Mouse (Mus musculus) embryonic facial prominence, embryonic 12.5 days (tissue): ENCODE data around the gene Zfp53. TPM values are rescaled to one million over a fixed set of nuclear protein-coding genes. Genes with fewer than 3 reads are reported as not detected.
A peak's percentile ranks its signal among the peaks of the same experiment; 100 is the strongest.

Experiments used
- ATAC-seq: fragments of 200-750 bp; cut with Nextera tagmentation; 2 replicates; pipeline ENCODE4 v1.8.0; 2017; ENCODE audit not compliant: insufficient number of reproducible peaks, insufficient read depth, low FRiP score, low TSS enrichment
- H3K27ac ChIP-seq: fragments of 300-500 bp; sonication (generic); 2 replicates; pipeline ENCODE4 v1.5.1; 2016; ENCODE audit warnings: mild to moderate bottlenecking
- H3K27me3 ChIP-seq: fragments of 300-500 bp; sonication (generic); 2 replicates; pipeline ENCODE4 v1.6.1; 2016; ENCODE audit warnings: mild to moderate bottlenecking, moderate library complexity
- H3K36me3 ChIP-seq: fragments of 300-500 bp; sonication (generic); 2 replicates; pipeline ENCODE4 v1.6.1; 2016; ENCODE audit warnings: mild to moderate bottlenecking
- H3K4me1 ChIP-seq: fragments of 300-500 bp; sonication (generic); 2 replicates; pipeline ENCODE4 v1.6.1; 2016
- H3K4me2 ChIP-seq: fragments of 300-500 bp; sonication (generic); replicated peaks from 2 replicates; pipeline ENCODE4 v1.6.1; 2016; ENCODE audit warnings: mild to moderate bottlenecking, moderate library complexity
- H3K4me3 ChIP-seq: fragments of 300-500 bp; sonication (generic); 2 replicates; pipeline ENCODE4 v1.5.1; 2016; ENCODE audit warnings: mild to moderate bottlenecking
- H3K9ac ChIP-seq: fragments of 300-500 bp; sonication (generic); 2 replicates; pipeline ENCODE4 v1.6.1; 2016; ENCODE audit warnings: mild to moderate bottlenecking, moderate library complexity
- H3K9me3 ChIP-seq: fragments of 300-500 bp; sonication (generic); 2 replicates; pipeline ENCODE4 v1.6.1; 2016; ENCODE audit warnings: mild to moderate bottlenecking, moderate library complexity
- WGBS: fragments of 180-500 bp; shearing (Covaris S2); methylation state at CpG from one replicate; pipeline ENCODE4 v1.1.7; 2016; 5-methylcytosine and 5-hydroxymethylcytosine counted together
- polyA plus RNA-seq: library from polyadenylated mRNA; unstranded; fragments of >200 nt; fragmentation: Nextera tagmentation; extraction: Ambion mirVana; gene quantifications from 2 replicates; pipeline ENCODE4 v1.2.1, GENCODE M21; 2016

The Zfp53 gene
- polyA plus RNA-seq, 1 experiment from 2014 or later: 11.5 TPM

- WGBS: 68% methylated on average over 5 of the region's 5 CpGs
- Histone ChIP-seq H3K4me3 (peak overlapping the region; percentile 72), H3K4me1 (peaks cover 11% of the 10 kb centered on the region; the same call in 1 of the 2 replicates), H3K27me3 (no peaks in the 10 kb centered on the region), H3K4me2 (peak overlapping the region; percentile 53), H3K9me3 (no peaks in the 10 kb centered on the region), H3K36me3 (no peaks in the 10 kb centered on the region), H3K27ac (peak overlapping the region; percentile 95), H3K9ac (peak overlapping the region; percentile 87)
- ATAC-seq: no peak
Observed at GRCm38 (mm10) chr17:21531621-21532020, 42.8 kb downstream of the Zfp53 start.

DNA sequence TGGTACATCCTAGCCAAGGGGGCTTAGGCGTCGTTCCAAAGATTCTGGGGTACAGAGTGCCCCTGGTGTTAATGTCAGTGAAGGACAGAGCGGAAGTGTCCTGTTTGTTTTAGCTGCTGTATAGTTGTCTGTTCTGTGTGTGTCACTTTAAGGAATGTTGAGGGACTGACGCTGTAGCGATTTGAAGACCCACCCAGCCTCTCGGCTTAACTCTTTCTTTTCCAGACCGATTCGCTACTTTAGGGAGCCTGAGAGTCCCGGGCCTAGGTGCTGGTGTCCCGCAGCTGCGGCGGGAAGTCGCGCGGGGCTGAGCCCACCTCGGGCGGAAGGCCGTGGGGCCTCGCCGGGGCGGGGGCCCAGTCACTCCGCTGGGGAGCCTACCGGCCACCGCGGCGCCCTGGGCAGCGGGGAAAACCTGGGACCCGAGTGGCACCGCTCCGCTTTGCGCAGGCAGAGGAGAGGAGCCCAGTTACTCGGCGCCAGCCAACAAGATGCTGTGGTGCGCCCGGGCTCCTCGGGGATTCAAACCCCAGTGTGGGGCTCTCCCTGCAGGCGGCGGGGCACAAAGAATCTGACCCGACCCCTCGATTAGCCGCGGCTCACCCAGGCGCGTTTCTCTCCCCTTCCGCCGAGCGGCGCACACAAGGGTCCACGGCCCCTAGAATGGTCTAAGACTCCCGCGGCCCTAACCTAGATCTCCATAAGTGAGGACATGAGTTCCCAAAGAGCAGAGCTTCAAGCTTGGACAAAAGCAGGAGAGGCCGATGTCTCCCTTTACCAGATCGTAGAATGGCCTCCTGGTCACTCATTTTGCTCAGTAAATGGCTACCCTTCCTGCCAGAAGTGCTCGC is 43.5 kb downstream of the Zfp53 start:
- Histone ChIP-seq H3K27ac (peak overlapping the region; percentile 95), H3K4me2 (peak overlapping the region; percentile 53), H3K9me3 (no peaks in the 10 kb centered on the region), H3K4me1 (peaks cover 11% of the 10 kb centered on the region; the same call in 1 of the 2 replicates), H3K9ac (peak overlapping the region; percentile 87), H3K27me3 (no peaks in the 10 kb centered on the region), H3K36me3 (no peaks in the 10 kb centered on the region), H3K4me3 (peak overlapping the region; percentile 72)
- ATAC-seq: peak; percentile 68
- under 1% methylated on average over 52 of the region's 54 CpGs for WGBS

- no peak for ATAC-seq
- no peaks in the 10 kb centered on the region for H3K36me3 ChIP-seq
- 81% methylated on average over 1 of the region's 1 CpGs for WGBS
- no peak overlapping the region for H3K4me3 ChIP-seq
- H3K9me3 ChIP-seq: no peaks in the 10 kb centered on the region
- no peaks in the 10 kb centered on the region for H3K27me3 ChIP-seq
- H3K27ac ChIP-seq: no peak overlapping the region
- H3K4me1 ChIP-seq: peaks cover 11% of the 10 kb centered on the region; the same call in 1 of the 2 replicates
- H3K9ac ChIP-seq: no peak overlapping the region
- H3K4me2 ChIP-seq: no peak overlapping the region
Observed at GRCm38 (mm10) chr17:21533961-21534360, 45.2 kb downstream of the Zfp53 start.

DNA sequence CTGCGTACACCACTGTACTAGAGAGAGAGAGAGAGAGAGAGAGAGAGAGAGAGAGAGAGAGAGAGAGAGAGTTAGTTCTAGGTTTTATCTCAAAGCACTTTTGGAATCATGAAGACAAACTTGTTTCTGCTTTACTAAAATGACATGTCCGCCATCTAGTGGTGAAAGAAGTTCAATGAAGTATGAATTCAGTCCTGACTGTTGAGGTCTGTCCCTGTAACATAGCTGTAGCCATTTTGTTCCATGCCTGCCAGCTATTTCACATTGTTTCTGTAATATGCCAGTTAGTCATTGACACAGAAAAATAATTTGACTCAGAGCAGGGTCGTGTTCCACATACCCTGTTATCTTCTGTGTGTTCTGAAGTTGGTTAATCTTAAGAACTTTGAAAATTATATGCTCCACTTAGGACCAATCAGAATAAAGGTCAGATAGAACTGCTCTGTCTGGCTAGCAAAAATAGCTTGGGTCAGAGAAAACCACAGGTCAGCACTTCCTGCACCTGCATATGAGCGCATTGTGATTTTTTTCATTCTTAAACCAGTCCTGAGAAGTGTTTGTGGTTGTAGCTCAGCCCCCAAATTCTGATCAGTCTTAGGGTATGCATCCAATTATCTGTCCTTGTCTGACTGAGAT is 45.8 kb downstream of the Zfp53 start:
- no peak for ATAC-seq
- peaks cover 11% of the 10 kb centered on the region; the same call in 1 of the 2 replicates for H3K4me1 ChIP-seq
- H3K4me3 ChIP-seq: no peak overlapping the region; the same call in 1 of the 2 replicates
- peak overlapping the region; percentile 37; the same call in 1 of the 2 replicates for H3K27ac ChIP-seq
- H3K4me2 ChIP-seq: peak overlapping the region; percentile 57
- no peaks in the 10 kb centered on the region for H3K27me3 ChIP-seq
- WGBS: 15% methylated on average over 4 of the region's 4 CpGs
- no peaks in the 10 kb centered on the region for H3K36me3 ChIP-seq
- H3K9me3 ChIP-seq: no peaks in the 10 kb centered on the region
- H3K9ac ChIP-seq: no peak overlapping the region

DNA sequence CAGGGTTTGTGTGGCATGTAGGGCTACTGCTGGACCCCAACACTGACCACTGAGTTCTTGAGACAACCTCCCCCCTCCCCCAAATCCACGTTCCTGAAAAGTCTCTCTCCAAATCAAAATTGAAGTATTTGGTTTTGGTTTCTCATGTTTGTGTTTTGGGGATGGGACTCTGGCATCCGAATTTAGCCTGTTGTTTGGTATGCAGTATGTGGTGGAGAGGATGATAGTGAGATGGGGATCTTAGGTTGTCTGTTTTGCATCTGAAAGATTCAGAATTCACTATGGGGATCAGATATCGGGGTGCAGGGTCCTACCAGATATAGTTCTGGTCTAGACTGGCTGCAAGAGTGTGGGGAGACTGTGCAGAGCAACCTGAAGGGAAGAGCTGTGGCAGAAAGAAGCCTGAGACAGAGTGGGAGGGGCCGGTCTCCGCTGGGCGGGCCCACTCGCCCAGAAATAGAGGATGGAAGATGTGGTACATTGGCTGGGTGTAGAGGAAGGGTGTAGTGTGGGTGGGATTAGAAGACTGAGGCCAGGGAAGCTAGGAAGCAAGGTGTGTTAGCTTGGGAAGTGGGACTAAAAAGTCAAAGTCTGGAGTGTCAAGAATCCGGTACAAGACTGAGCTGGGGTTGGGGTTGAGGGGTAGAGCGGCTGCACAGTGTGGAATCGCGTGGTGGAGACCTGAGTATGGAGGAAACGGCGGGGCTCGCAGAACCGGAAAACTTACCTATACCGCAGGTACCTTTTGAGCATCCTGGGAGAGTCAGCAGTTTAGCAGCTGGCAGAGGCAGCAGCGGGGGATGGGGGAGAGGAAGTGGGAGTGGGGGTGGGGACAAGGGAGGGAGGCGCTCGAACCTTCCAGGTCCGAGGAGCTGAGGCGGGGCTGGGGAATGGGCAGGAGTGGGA is 46.6 kb downstream of the Zfp53 start, which contains the start of gene Zfp52:
TSS of gene Zfp52 (plus strand) at position 444 of the 906 bp plus-strand sequence.
- Histone ChIP-seq H3K4me3 (peak within 1 kb of the TSS; percentile 53), H3K27me3 (no peaks in the 10 kb centered on the region), H3K9ac (peak within 1 kb of the TSS; percentile 47), H3K9me3 (no peaks in the 10 kb centered on the region), H3K4me2 (peak within 1 kb of the TSS; percentile 57), H3K4me1 (peaks cover 11% of the 10 kb centered on the region; the same call in 1 of the 2 replicates), H3K27ac (peak within 1 kb of the TSS; percentile 37; the same call in 1 of the 2 replicates), H3K36me3 (no peaks in the 10 kb centered on the region)
- 3% methylated on average over 21 of the region's 21 CpGs for WGBS
- peak; percentile 64 for ATAC-seq

DNA sequence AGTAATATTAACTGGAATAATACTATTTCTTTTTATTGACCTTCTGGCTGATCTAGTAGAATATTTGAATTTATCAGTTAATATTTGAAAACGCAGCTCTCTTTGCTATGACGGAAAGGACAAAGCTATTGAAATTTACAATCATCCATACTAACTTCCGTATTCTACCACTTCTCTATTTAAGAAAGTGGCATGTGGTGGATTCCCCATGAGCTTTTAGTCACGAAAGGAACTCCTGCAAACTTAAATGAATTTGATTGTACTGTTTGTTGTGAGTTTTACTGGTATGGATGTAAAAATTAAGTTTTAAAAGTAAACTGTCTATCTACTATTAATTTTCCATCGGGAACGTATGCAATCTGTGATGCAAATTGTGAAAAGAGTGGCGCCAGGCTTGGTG is 47.3 kb downstream of the Zfp53 start:
- H3K4me3 ChIP-seq: peak overlapping the region; percentile 53
- 39% methylated on average over 7 of the region's 7 CpGs for WGBS
- H3K36me3 ChIP-seq: no peaks in the 10 kb centered on the region
- H3K9ac ChIP-seq: no peak overlapping the region
- no peak overlapping the region for H3K27ac ChIP-seq
- H3K27me3 ChIP-seq: no peaks in the 10 kb centered on the region
- peak overlapping the region; percentile 57 for H3K4me2 ChIP-seq
- no peak for ATAC-seq
- H3K9me3 ChIP-seq: no peaks in the 10 kb centered on the region
- H3K4me1 ChIP-seq: peaks cover 11% of the 10 kb centered on the region; the same call in 1 of the 2 replicates

DNA sequence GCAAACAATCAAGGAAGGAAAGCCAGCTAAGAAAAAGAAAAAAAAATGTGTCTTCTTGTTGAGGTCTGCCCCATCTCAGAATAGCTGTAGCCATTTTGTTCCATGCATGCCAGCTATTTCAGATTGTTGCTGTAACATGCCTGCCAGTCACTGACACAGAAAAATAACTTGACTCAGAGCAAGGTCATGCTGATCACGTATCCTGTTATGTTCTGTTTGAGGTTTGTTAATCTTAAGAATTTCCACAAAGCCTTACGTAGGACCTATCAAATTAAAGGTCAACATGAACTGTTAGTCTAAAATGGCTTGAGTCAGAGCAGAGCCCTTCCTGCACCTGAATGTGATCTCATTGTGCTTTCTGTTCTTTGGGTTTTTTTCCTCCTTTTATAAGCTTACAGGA is 47.9 kb downstream of the Zfp53 start:
- Histone ChIP-seq H3K9ac (no peak overlapping the region), H3K9me3 (no peaks in the 10 kb centered on the region), H3K27me3 (no peaks in the 10 kb centered on the region), H3K27ac (no peak overlapping the region), H3K4me3 (no peak overlapping the region), H3K36me3 (no peaks in the 10 kb centered on the region), H3K4me2 (no peak overlapping the region), H3K4me1 (peaks cover 9% of the 10 kb centered on the region; the same call in 1 of the 2 replicates)
- 49% methylated on average over 2 of the region's 2 CpGs for WGBS
- ATAC-seq: no peak

- no peak overlapping the region for H3K27ac ChIP-seq
- no peak overlapping the region for H3K4me3 ChIP-seq
- H3K27me3 ChIP-seq: no peaks in the 10 kb centered on the region
- no peak overlapping the region for H3K4me2 ChIP-seq
- no peaks in the 10 kb centered on the region for H3K9me3 ChIP-seq
- H3K36me3 ChIP-seq: peaks cover 10% of the 10 kb centered on the region; the same call in 1 of the 2 replicates
- 87% methylated on average over 2 of the region's 2 CpGs for WGBS
- no peak overlapping the region for H3K9ac ChIP-seq
- ATAC-seq: no peak
- no peaks in the 10 kb centered on the region for H3K4me1 ChIP-seq
Observed at GRCm38 (mm10) chr17:21557831-21558230, 69.0 kb downstream of the Zfp53 start.

Other genes starting within 250 kb of the Zfp53 start
- not detected in 2 replicates for gene Vmn1r235, start 232.6 kb upstream of the Zfp53 start, polyA plus RNA-seq
- gene Vmn1r236, start 206.1 kb upstream of the Zfp53 start, polyA plus RNA-seq: not detected in 2 replicates
- gene Vmn1r237, start 177.1 kb upstream of the Zfp53 start, polyA plus RNA-seq: not detected in 2 replicates
- gene Zfp677, start 105.2 kb upstream of the Zfp53 start, polyA plus RNA-seq: 3.3 TPM in 2 replicates
- 2.8 and 3.3 TPM in 2 replicates for gene Zfp54, start 65.8 kb upstream of the Zfp53 start, polyA plus RNA-seq
- 15.3 and 16.0 TPM in 2 replicates for gene Zfp51, start 38.6 kb upstream of the Zfp53 start, polyA plus RNA-seq
- 4.8 and 4.9 TPM in 2 replicates for gene Zfp52, start 46.5 kb downstream of the Zfp53 start, polyA plus RNA-seq
- gene Zfp948, start 78.0 kb downstream of the Zfp53 start, polyA plus RNA-seq: 13.8 and 14.7 TPM in 2 replicates
- gene Zfp983, start 161.6 kb downstream of the Zfp53 start, polyA plus RNA-seq: 5.5 and 6.7 TPM in 2 replicates
- 8.3 and 10.9 TPM in 2 replicates for gene Gm10226, start 202.9 kb downstream of the Zfp53 start, polyA plus RNA-seq
- gene Zfp760, start 218.7 kb downstream of the Zfp53 start, polyA plus RNA-seq: 17.7 and 20.6 TPM in 2 replicates
- 8.2 and 8.8 TPM in 2 replicates for gene Zfp229, start 241.8 kb downstream of the Zfp53 start, polyA plus RNA-seq